Mouse (Mus musculus): ENCODE data around the gene Kcnj4.

- no peak for TF ChIP-seq POLR2A (IDR thresholded peaks at IDR 0.05; ENCODE audit: borderline replicate concordance, extremely low read depth, low read depth, low read length)
- TF ChIP-seq CTCF (IDR thresholded peaks at IDR 0.05; ENCODE audit: insufficient read depth, low read length), result no peak
Measured at GRCm38 (mm10) chr15:79436481-79436921, 68.5 kb downstream of the Kcnj4 start.
